Mouse (Mus musculus) B cell, adult 62 days (primary cell): Measurements from ENCODE around the gene Zfp13. TPM values are rescaled to one million over a fixed set of nuclear protein-coding genes. Genes with fewer than 3 reads are reported as not detected.

Source experiments
- total RNA-seq: library from RNA; stranded (reverse); gene quantifications from 4 replicates; pipeline ENCODE4 v1.2.4, GENCODE M21; 2023

The Zfp13 gene
- total RNA-seq = not detected in 4 replicates

GRCm38 (mm10) chr17:23598582-23599552 lies at the start of gene Zfp13:
Gene Zfp13 (minus strand): TSS chr17:23599487.

DNA sequence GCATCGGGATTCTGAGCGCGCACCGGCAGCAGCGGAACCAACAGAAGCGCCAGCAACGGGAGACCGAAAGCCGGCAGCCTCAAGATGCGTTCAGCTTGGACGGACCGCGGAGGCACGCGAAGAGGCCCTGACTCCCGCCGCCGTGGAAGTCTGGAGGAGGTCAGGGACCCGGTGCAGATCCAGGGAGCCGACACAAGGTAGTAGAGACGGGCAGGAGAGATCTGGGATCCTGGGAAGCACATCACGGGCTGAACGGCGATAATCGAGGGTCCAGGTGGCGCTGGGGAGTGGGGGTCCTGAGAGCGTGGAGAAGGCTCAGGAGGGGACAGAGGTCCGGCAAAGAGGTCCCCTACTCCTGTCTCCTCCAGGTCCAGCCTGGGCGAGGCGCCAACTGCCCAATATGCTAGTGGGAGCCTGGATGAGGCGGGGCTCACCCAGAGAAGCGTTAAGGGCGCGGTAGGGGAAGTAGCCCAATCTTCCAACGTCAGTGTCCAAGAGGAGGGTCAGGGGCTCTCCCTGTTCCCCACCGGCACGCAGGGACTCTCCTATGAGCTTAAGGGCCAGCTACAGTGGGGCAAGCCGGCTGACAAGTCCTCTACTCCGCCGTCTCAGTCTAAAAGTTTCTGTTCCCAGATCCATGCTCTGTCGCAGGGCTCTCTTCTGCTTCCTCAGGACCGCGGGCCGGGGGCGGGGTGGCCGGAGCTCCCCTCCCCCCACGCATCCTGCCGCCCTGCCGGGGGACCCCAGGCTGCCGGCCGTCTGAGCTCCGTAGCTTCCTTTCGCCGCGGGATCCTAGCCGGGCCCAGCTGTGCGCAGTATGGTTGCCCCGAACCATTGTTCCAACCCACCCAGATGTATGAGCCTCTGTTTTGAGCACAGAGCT lies 45.6 kb upstream of the Zfp13 start, which contains the start of gene Mmp25:
TSS of gene Mmp25 (minus strand) at position 665 of the 883 bp plus-strand sequence.

DNA sequence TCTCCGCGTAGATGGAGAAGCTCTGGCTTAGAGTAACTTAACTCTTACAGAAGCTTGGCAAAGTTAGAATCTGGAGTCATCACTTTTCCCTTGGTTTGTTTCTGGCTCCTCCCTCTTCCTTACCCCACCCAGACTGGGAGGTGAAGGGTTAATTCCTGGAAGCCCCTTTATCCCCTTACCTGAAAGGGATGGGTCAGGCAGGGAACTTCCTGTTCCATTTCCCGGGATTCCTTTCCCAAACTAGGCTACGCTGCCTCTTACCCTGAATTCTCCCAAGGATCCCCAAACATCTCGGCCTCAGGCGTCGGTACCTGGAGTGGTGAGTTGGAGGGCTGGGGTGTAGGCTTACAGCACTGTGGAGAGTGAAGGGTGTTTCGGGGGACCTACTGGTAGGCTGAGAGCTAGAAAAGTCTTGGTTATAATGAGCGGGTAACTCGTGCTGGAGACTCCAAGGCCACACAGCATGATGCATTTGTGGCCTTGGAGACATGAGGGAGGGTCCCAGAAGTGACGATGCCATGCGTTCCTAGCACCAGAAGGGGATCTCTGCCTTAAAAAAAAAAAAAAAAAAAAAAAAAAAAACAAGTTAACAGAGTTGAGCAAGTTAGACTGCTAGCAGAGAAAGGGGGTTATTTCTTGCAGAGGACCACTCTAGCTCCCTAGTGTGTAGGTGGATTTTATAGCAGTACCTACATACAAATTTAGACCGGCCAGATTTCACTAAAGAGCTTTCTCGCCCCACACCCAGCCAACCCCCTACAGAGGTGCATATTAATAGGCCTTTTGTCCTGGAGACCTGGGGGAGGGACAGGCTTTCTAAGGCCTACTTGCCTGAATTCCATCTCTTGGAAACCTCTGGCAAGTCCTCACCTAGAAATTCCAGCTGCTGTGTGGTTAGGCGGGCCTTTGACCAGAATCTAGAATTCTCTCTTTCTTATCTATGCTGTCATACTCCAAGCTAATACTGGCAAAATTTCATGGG lies 1.6 kb upstream of the Zfp13 start, which contains the start of gene Zscan10:
TSS of gene Zscan10 (plus strand) at position 216 of the 982 bp plus-strand sequence.

GRCm38 (mm10) chr17:23563595-23564367 lies 35.5 kb downstream of the Zfp13 start, which contains the start of gene Zfp213:
Gene Zfp213 (minus strand): TSS chr17:23564238.

Other genes with a start within 250 kb of the Zfp13 start
- not detected in 4 replicates for gene Vmn2r116, start 214.9 kb downstream of the Zfp13 start, total RNA-seq
- gene Vmn2r117, start 119.8 kb downstream of the Zfp13 start, total RNA-seq = not detected in 4 replicates
- gene Zfp213, start 35.2 kb downstream of the Zfp13 start, total RNA-seq = 7.5 to 8.8 TPM (median 8.1 TPM) in 4 replicates
- not detected in 4 replicates for gene Zscan10, start 1.4 kb upstream of the Zfp13 start, total RNA-seq
- 0.12 to 0.16 TPM in 2 of 4 replicates, not detected in the others for gene Mmp25, start 45.8 kb upstream of the Zfp13 start, total RNA-seq
- 0.36 TPM in 1 of 4 replicates, not detected in the others for gene Bicdl2, start 61.0 kb upstream of the Zfp13 start, total RNA-seq
- gene Hcfc1r1, start 74.1 kb upstream of the Zfp13 start, total RNA-seq = 38.2 to 46.6 TPM (median 40.7 TPM) in 4 replicates
- gene Thoc6, start 74.4 kb upstream of the Zfp13 start, total RNA-seq = 23.1 to 32.2 TPM (median 25.4 TPM) in 4 replicates
- gene Tnfrsf12a, start 78.0 kb upstream of the Zfp13 start, total RNA-seq = 14.4 to 18.6 TPM (median 16.4 TPM) in 4 replicates
- not detected in 4 replicates for gene Cldn6, start 79.8 kb upstream of the Zfp13 start, total RNA-seq
- gene Cldn9, start 84.5 kb upstream of the Zfp13 start, total RNA-seq = not detected in 4 replicates
- not detected in 4 replicates for gene 1520401A03Rik, start 123.3 kb upstream of the Zfp13 start, total RNA-seq
- gene Pkmyt1, start 126.8 kb upstream of the Zfp13 start, total RNA-seq = 35.2 to 41.8 TPM (median 38.7 TPM) in 4 replicates
- 0.52 to 2.1 TPM (median 1.5 TPM) in 4 replicates for gene Paqr4, start 141.4 kb upstream of the Zfp13 start, total RNA-seq
- 0.37 TPM in 1 of 4 replicates, not detected in the others for gene Kremen2, start 146.3 kb upstream of the Zfp13 start, total RNA-seq
- gene Flywch1, start 172.1 kb upstream of the Zfp13 start, total RNA-seq = 26.3 to 31.2 TPM (median 27.9 TPM) in 4 replicates
- gene Flywch2, start 186.6 kb upstream of the Zfp13 start, total RNA-seq = not detected in 4 replicates
- 1,370 to 1,448 TPM (median 1,386 TPM) in 4 replicates for gene Srrm2, start 191.0 kb upstream of the Zfp13 start, total RNA-seq
- gene Elob, start 229.6 kb upstream of the Zfp13 start, total RNA-seq = 153 to 167 TPM (median 160 TPM) in 4 replicates
- gene Prss33, start 236.6 kb upstream of the Zfp13 start, total RNA-seq = not detected in 4 replicates
- gene Prss32, start 244.4 kb upstream of the Zfp13 start, total RNA-seq = not detected in 4 replicates
- gene Prss41, start 244.7 kb upstream of the Zfp13 start, total RNA-seq = 0.64 to 0.75 TPM (median 0.66 TPM) in 3 of 4 replicates, not detected in the other